In genomic region chr4:38505875-38506274, GRCm38 (mm10) we compare ENCODE assay signal across 32 mouse cellular contexts.
"Had no signal": no experiment of that assay in that cellular context is flagged by ENCODE, and none has a peak within 500 bp of the region (broad histone marks: within the 10 kb centered on the region; RNA-seq: fewer than 3 reads in every experiment).

No protein-coding gene starts in this region.

- DNase-seq: heart, postnatal 10 days; heart, postnatal 14 days; heart, postnatal 36 days; heart, postnatal 4 days; kidney, adult 11 months; kidney, adult 18-20 months; kidney, adult 2 months; kidney, adult 8-10 months; kidney, adult 9 months; kidney, postnatal 10 days; kidney, postnatal 14 days; kidney, postnatal 25 days; kidney, postnatal 36 days; kidney, postnatal 4 days; layer of hippocampus, adult 9-11 months; layer of hippocampus, postnatal 36 days had no signal

- H3K4me1 ChIP-seq: heart, embryonic 15.5 days; hindbrain, embryonic 10.5 days; hindbrain, embryonic 12.5 days; hindbrain, embryonic 13.5 days; hindbrain, embryonic 15.5 days; intestine, embryonic 15.5 days; kidney, embryonic 15.5 days had no signal

- H3K27me3 ChIP-seq: heart, embryonic 15.5 days; hindbrain, embryonic 12.5 days; hindbrain, embryonic 13.5 days; hindbrain, embryonic 15.5 days; intestine, embryonic 15.5 days; kidney, embryonic 15.5 days had no signal

- H3K27ac ChIP-seq: heart, embryonic 15.5 days; hindbrain, embryonic 10.5 days; hindbrain, embryonic 12.5 days; hindbrain, embryonic 13.5 days; hindbrain, embryonic 14.5 days; hindbrain, embryonic 15.5 days; hindbrain, postnatal 0 days; intestine, embryonic 15.5 days; kidney, embryonic 15.5 days; kidney, postnatal 0 days; layer of hippocampus, adult 2 months; left cerebral cortex, adult 2 months had no signal

- H3K4me3 ChIP-seq: heart, embryonic 15.5 days; hindbrain, embryonic 10.5 days; hindbrain, embryonic 12.5 days; hindbrain, embryonic 13.5 days; hindbrain, embryonic 15.5 days; intestine, embryonic 15.5 days; kidney, embryonic 15.5 days; layer of hippocampus, adult 2 months; left cerebral cortex, adult 2 months had no signal

- ATAC-seq: hindbrain, embryonic 16.5 days; hindbrain, postnatal 0 days; inflammation-experienced regulatory T-cells, adult 6 months; intestine, embryonic 15.5 days; intestine, embryonic 16.5 days; intestine, postnatal 0 days had no signal

- H3K36me3 ChIP-seq: heart, embryonic 15.5 days; hindbrain, embryonic 10.5 days; hindbrain, embryonic 12.5 days; hindbrain, embryonic 13.5 days; hindbrain, embryonic 15.5 days; intestine, embryonic 15.5 days; kidney, embryonic 15.5 days had no signal

- H3K9me3 ChIP-seq: heart, embryonic 15.5 days; hindbrain, embryonic 10.5 days; hindbrain, embryonic 12.5 days; hindbrain, embryonic 13.5 days; hindbrain, embryonic 15.5 days; intestine, embryonic 15.5 days; kidney, embryonic 15.5 days had no signal

- H3K9ac ChIP-seq: heart, embryonic 15.5 days; hindbrain, embryonic 12.5 days; hindbrain, embryonic 13.5 days; hindbrain, embryonic 14.5 days; hindbrain, embryonic 15.5 days; intestine, embryonic 15.5 days; kidney, embryonic 15.5 days had no signal

- H3K4me2 ChIP-seq: heart, embryonic 15.5 days; hindbrain, embryonic 12.5 days; hindbrain, embryonic 13.5 days; hindbrain, embryonic 14.5 days; hindbrain, embryonic 15.5 days; intestine, embryonic 15.5 days; kidney, embryonic 15.5 days had no signal
